Mouse (Mus musculus) left cerebral cortex, adult 18-20 months (tissue): ENCODE measurements around the gene Whamm. TPM values are rescaled to one million over a fixed set of nuclear protein-coding genes. Genes with fewer than 3 reads are reported as not detected.

Source experiments
- DNase-seq, 2 experiments: peaks; one replicate each; pipeline ENCODE4 v3.0.0; 2021 to 2022; ENCODE audit warnings: low spot score in 2 of 2, mixed read lengths in 1 of 2
- total RNA-seq, 2 experiments: library from RNA; stranded (reverse); gene quantifications; 2 replicates each; pipeline ENCODE4 v1.2.3; 2021

Whamm gene
- total RNA-seq, 2 experiments from 2014 or later = 15.1 to 17.5 TPM

DNA sequence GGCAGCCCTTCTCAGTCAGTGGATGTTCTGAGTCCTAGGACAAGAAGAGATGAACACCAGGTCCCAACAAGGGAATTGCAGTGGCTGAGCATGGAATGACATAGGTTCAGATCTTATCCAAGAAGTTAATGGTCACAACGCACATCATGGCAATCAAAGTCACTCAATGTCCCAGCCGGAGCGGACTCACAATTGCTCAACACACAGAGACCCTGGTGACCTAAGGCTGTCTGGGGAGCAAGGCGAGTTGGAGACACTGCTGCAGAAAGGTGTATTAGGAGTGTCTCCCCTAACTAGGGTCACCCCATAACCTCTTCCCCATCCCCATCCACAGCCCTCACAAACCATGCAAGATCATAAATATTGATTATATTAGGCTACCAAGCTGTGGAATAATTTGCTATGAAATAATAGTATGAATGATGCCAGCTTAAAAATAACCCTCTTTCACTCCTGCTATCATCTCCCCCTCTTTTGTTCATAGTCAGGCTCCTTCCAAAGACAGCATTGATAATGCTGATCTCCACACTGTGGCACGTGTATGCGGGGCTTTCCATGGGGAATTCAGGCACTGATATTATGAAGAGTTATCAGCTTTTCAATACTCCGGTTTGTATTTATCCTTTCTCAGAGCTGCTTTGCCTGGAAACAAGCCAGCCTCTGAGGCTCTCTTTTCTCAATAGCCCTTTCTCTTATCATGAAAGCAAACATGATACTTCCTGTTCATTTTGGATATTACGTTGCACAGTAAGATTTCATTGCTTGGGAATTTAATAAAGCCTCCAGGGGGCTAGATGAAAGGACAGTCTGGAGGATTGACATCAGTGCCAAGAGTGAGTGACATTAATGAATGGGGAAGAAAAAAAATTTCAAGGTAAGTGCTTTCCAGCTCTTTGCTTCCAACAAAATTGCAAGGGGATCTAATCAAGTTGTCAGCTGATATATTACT is 10.7 kb upstream of the Whamm start:
- DNase-seq = no peak

GRCm38 (mm10) chr7:81561211-81561610 is 9.9 kb upstream of the Whamm start:
- no peak for DNase-seq

DNA sequence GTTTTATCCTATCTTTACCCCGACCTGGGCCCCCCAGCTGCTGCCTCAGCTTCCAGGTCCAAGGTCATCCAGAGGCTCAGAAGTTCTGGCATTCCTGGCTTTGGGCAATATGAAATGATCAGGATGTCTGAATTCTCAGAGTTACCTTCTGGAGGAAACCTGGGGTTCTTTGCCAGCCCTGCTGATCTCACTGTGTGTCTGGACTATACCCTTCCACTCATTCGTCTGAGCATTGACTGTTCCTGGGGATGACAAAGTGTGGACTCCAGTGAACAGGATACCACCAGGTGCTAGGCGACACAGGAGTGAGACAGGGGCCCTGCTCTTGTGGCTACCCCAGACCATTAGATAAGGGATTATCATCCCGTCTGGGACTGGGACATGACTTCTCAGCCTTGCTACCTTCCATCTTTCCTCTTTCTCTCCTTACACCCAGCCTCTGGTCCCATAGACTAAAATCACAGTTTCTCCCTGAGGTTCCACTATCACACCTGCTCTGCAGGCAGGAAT is 7.5 kb upstream of the Whamm start:
- no peak for DNase-seq

GRCm38 (mm10) chr7:81564766-81565165 is 6.3 kb upstream of the Whamm start:
- DNase-seq = no peak

GRCm38 (mm10) chr7:81565381-81566055 is 5.5 kb upstream of the Whamm start:
- peak; percentile 10 to 37 for DNase-seq

- no peak for DNase-seq
Measured at GRCm38 (mm10) chr7:81566332-81566731, 4.7 kb upstream of the Whamm start.

GRCm38 (mm10) chr7:81566892-81567291 is 4.2 kb upstream of the Whamm start, which contains the start of gene Fsd2:
Gene Fsd2 (minus strand): TSS chr7:81566944.
- DNase-seq = no peak

DNA sequence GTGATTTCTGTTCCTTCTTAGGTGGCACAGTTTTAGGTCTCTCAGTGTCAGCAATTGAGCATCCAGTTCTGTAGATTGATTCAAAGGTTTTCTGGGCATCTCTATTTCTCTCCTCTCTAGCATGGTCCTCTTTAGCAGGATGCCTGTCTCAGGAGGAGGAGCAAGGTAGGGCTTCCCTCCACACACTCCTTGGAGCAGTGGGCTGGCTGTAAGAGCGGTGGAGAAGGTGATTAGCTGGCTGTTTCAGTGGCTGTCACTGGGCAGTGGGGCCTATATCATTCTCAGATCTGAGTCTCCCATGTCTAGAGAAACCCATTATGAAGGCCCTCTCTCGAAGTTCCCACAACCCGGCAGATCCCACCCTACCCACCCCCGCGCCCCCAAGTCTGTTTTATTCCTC is 3.7 kb upstream of the Whamm start:
- no peak for DNase-seq

- DNase-seq = no peak
Measured at GRCm38 (mm10) chr7:81569851-81570250, 1.2 kb upstream of the Whamm start.

GRCm38 (mm10) chr7:81570271-81570670 is 795 bp upstream of the Whamm start:
- DNase-seq = no peak

- no peak for DNase-seq
Measured at GRCm38 (mm10) chr7:81570752-81571107, 336 bp upstream of the Whamm start.

- DNase-seq = no peak
Measured at GRCm38 (mm10) chr7:81571941-81572441, 925 bp downstream of the Whamm start.

DNA sequence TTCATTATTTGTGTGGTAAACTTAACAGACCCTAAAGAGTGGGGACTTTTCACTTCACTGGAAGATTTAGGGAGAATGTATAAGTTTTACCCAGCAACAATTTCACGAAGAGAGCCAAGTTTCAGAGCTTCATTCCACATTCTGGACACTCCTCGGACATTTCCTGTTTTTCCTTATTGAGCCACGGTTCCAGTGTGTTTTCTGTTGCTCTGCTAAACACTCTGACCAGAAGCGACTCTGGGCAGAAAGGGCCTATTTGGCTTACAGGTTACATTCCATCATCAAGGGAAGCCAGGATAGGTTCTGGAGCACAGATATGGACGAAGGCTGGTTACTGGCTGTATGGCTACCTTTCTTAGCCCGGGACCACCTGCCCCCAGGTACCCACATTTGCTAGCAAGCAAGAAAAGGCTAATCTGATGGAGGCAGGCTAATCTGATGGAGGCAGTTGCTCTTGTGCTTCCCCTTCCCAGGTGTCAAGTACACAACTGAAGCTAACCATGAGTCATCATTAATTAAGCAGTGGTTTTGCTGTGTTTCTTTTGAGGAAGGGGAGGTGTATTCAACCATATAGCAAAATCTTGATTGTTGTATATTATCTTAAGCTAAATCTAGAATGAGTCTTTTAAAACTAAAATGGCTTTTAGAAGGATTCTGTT is 1.7 kb downstream of the Whamm start:
- no peak for DNase-seq

- DNase-seq = peak in 1 of 2 experiments; percentile 16
Measured at GRCm38 (mm10) chr7:81573397-81573796, 2.3 kb downstream of the Whamm start.

GRCm38 (mm10) chr7:81573821-81574220 is 2.8 kb downstream of the Whamm start:
- DNase-seq = no peak

DNA sequence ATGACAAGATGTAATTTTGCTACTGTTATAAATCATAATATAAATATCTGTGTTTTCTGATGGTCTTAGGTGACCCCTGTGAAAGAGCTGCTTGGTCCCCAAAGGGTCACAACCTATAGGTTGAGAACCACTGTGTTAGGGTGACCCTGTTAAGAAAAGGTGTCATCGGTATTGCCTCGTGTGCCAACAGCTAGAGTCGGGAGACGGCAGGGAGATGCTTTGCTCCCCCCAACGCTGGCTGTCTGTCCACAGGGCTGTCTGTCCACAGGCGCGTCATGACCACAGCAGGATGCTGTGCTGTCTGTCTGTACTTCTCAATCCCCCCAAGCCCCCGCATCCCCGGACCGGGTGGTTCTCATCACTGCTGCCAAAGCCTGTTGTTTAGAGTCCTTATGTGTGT is 4.5 kb downstream of the Whamm start:
- no peak for DNase-seq

DNA sequence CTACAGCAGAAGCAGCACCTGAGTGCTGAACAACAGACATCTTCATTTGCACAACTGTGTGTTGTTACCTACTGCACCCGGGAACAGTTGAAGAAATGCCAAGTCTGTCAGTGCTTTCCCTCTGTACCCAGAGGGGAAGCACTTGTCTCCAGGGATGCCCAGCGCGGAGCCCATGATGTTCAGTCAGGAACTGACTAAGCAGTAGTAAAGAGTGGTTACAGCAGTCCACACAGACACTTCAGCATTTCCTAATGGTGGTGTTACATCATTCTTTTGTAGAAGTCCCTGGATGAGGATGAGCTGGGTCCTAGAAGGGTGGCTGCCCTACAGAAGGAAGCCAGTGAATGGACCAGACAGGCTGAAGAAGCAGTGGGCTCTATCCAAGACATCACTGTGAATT is 6.8 kb downstream of the Whamm start:
- no peak for DNase-seq

DNA sequence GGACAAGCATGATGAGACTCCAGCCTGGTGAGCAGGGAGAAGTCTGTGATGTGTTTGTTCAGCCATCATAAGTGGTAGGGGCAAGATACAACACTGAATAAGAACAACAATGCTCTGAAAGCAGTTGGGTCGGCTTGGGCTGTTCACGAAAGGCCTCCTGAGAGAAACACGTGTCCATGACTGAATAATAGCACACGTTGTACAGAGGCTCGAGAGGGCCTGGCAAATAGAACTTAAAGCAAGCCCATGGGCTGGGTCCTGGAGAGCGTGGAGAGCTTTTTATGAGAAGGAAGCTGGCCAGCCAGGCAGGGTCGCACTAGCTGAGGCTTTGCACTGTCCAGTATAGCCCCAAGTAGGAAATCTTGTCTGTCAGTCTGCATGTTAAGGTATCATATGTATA is 7.3 kb downstream of the Whamm start:
- no peak for DNase-seq

DNA sequence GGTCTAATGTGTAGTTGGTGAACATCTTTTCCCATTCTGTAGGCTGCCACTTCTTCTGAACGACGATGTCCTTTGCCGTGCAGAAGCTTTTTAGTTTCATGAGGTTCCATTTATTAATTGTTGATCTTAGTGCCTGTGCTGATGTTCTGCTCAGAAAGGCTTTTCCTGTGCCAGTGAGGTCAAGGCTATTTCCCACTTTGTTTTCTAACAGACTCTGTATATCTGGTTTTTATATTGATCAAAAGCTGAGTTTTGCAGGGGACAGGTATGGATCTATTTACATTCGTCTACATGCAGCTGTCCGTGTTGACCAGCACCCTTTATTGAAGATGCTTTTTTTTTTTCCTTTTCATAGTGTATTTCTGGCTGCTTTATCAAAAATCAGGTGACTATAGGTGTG is 8.2 kb downstream of the Whamm start:
- no peak for DNase-seq

DNA sequence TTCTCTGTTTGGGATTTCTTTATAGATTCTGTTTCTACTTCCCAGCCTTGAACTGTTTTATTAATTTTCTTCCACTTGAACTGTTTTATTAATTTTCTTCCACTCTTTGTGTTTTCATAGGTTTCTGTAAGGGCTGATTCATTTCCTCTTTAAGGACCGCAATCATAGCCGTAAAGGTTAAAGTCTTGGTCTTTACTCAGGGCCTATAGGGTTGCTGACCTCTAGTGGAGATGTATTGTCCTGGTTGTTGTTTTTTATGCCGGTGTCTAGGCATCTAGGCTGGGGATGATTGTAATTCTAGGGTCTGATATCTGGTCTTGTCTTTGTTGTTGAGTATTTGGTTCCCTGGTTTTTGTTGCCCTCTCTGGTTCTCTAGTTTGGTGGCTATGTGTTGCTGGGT is 12.4 kb downstream of the Whamm start:
- no peak for DNase-seq

GRCm38 (mm10) chr7:81585326-81585725 is 14.3 kb downstream of the Whamm start:
- no peak for DNase-seq

GRCm38 (mm10) chr7:81587238-81587637 is 16.2 kb downstream of the Whamm start:
- no peak for DNase-seq
